Mouse (Mus musculus) thymus, postnatal 4 days (tissue): ENCODE results near the gene Dhdh.
"Not testable (repeated sequence)": the region's sequence is repeated elsewhere in the genome, so short reads cannot be mapped to it uniquely, and the experiment has no call there.

Source experiments
- DNase-seq: peaks from one replicate; pipeline ENCODE4 v3.0.0; 2021

The Dhdh gene

DNA sequence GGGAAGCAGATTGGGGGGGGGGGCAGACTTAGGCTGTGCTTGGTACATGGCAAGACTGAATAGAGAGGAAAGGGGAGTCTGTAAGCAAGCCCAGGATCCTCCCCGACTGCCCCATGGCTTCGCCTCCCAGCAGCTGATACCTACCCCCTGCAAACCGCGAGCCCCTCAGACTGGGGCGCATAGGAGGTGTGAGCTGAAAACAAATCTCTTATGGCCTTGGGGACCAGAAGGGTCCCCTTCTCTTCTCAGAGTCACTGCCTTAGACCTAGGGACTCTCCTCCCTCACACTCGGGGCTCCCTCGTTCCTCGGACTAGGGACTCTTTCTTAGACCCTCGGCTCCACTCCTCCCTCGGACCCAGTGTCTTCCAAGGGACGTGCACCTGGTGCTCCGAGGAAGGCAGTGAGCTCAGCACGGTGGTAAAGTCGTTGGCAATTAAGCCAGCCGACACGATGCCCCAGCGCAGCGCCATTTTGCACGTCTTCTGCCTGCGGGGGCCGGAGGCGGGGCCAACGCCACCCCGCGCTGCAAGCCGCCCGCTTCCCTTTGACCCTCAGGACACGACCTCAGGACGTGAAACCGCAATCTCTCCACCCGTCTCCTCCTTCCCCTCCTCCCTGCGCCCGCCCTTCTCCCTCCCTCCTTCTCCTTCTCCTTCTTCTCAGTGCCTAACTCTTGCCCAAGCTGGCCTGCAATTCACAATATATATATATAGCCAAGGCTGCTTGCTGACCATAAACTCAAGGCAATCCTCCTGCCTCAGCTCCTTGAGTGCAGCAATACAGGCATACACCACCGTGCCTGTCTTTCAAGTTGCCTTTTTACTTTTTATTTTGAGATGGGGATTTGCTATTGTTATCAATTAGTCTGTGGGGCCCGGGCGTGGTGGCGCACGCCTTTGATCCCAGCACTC lies at the start of gene Dhdh:
Dhdh (minus strand) TSS at position 513 of the 912 bp plus-strand sequence.
- DNase-seq, result peak; percentile 60

DNA sequence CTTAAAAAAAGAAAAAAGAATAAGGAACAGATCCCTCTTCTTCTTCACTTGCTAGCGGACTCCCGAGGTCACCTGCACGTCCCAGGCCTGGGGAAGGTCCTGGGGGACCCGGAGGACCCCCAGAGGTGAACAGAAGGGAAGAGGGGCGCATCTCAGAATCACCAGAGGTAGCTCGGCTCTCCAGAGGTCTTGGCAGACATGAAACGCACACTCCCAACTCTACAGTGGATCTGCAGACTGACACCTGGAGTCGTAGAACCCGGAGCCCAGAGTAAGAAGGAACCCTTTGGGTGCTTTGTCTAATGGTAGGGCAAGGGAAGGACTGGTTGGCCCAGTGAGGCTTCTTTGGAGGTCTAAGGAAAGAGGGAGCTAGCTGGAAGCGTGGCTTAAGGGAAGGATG lies 49.0 kb upstream of the Dhdh start:
- no peak for DNase-seq

DNA sequence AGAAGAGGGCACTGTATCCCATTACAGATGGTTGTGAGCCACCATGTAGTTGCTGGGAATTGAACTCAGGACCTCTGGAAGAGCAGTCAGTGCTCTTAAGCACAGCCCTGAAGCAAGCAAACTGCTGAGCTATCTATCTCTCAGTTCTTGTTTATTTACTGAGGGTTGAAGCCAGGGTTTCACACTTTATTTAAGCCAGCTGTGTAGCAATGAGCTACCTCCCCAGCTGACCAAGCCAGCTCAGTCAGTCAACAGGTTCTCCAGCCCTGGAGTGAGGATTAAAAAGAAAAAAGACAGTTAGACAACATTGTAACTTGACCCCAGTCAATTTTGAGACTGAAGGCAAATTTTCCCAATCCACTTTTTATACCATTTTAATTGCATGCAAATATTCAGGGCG lies 47.1 kb upstream of the Dhdh start:
- no peak for DNase-seq

DNA sequence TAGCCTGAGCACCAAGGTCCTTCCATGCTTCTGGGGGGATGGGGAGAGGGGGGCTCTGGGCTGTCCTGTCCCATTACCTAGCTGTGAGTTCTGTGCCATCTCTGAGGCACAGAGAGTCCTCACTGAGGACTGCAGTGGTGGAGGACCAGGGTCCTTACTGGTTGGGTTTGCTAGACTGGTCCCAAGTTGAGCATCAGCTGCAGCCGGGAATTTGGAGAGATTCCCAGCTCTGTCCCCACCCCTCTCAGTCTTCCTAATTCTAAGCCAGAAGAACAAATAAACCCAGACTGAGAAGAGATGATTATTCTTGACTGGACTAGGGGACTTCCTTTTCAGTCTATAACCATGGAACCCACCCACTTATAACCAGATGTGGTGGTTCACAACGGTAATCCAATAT lies 42.0 kb upstream of the Dhdh start:
- no peak for DNase-seq

DNA sequence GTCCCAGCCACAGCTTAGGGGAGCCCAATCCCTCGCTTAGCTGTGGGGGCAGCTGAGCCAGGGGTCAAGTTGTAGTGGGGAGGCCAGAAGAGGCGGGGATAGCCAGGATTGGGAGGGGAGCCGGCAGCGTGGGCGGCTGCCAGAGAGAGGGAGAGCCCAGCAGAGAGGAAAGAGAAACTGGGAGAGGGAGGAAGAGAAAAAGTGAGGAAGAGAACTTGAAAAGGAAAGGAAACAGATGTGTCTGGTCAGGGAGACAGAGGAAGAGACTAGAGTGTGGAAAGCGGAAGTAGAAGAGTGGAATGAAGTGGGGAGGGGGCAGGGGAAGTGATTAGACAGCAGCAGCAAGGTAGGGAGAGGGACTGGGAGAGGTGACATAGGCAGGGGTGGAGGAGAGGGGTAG lies 40.9 kb upstream of the Dhdh start:
- DNase-seq, result no peak

DNA sequence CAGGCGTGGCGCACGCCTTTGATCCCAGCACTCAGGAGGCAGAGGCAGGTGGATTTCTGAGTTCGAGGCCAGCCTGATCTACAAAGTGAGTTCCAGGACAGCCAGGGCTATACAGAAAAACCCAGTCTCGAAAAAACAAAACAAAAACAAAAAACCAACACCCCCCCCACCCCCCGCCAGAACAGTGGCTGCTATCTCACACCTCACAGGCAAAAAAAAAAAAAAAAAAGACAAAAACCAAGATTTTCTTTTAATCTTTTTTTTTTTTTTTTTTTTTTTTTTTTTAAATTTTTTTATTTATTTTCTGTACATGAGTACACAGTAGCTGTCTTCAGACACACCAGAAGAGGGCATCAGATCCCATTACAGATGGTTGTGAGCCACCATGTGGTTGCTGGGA lies 38.6 kb upstream of the Dhdh start:
- not testable (repeated sequence) for DNase-seq

DNA sequence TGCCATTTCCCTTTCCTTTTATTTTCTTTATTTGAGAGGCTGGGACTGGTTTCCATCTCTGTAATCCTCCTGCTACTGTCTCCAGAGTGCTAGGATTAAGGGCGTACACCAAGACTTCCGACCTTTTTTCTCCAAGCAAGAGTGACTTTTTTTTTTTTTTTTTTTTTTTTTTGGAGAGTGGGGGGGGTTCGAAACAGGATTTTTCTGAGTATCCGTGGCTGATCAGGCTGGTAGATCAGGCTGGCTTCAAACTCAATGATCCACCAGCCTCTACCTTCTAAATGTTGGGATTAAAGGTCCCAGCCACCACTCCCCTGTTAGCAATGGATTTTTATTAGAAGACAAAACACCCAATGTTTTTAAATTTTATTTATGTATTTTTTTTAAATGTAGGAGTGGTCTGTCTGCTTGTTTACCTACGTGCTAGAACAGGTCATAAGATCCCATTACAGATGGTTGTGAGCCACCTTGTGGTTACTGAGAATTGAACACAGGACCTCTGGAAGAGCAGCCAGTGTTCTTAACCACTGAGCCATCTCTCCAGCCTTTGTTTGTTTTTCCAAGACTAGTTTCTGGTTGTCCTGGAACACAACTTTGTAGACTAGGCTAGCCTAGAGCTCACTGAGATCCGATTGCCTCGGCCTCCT lies 38.0 kb upstream of the Dhdh start:
- DNase-seq, result no peak

DNA sequence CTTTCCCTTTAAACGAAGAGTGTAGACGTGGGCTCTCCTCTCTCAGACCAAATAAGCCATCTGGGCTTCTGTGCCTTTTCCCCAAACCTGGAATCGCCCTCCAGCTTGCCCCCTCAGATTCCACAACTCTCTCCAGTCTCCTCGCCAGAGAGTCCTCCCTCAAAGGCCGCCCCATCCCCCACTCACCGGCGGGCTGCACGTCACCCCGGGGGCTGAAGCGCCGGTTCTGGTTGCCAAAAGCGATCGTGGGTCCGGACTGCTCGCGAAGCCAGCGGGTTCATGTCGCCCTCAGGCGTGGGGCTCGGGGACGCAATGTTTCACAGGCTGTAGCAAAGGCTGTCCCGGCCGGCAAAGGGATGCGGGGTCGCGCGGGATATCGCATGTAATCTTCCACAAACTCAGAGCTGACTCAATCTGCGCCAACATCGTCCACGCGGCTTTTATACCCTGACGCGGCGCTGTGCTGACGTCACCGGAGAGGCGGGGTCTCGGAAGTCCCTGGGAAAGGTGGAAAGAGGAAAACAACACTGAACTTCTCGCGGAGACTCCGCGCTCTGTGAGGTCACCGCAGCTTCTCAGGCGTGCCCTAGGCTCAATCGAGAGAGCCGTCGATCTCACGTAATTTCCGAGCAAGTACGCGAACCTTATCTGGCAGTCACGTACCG lies 37.3 kb upstream of the Dhdh start, which contains the start of the genes Ppp1r15a and Plekha4:
Ppp1r15a (minus strand) TSS at position 460 of the 665 bp plus-strand sequence.
Plekha4 (plus strand) TSS at position 522 of the 665 bp plus-strand sequence.
- DNase-seq, result peak; percentile 95

DNA sequence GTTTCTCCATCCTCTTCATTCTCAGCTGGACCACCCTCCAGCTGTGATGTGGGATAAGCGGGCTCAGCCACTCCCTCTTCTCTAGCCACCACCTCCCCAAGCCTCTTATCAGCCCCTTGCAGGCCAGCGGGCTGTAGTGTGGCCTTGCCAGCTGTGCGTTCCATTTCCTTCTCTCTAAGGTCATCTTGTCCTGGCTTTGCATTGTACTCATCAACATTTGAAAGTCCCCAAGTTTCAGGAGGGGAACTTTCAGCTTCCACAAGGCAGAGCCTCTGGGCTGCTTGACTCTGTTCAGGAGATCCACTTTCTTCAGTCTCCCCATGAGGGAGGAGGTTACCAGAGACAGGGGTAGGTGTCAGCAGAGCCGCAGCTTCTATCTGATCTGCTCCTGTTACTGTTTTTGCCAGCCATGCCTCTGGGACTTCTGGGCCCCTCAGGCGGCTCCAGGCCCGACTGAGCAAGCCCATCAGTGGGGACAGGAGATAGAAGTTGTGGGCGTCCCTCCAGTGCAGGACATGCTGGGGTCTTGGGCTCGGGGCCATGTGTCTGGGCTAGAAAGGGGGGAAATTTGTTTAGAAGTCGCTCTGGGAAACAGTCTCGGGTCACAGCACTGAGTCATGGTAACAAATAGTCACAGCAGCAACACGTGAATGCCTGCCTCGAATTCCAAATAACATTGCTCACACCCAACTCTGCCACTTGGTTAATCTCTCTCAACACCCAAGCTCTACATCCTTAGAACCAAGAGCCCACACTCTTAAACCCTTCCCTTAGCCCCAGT lies 36.4 kb upstream of the Dhdh start:
- DNase-seq, result no peak

DNA sequence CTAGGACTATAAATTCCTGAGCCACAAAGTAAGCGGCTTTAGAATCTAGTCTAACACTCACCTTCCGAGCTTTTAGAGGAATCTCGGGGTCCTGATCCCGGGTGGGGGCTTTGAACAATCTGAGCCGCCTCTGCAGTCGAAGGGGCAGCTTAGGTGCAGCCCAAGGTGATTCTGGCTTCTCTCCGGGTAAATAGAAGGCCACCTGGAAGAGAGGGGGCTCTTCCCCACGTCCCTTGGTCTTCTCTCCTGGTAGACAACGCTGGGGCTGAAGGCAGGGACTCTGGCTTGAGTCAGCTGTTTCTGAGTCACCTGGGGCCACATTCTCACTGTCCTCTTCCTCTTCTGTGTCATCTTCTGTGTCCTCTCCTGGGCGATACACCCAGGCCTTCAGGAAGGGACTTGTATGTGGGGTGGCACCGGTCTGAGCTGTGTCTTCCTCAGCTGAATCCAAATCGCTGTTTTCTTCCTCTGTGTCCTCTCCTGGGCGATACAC lies 35.1 kb upstream of the Dhdh start:
- no peak for DNase-seq

DNA sequence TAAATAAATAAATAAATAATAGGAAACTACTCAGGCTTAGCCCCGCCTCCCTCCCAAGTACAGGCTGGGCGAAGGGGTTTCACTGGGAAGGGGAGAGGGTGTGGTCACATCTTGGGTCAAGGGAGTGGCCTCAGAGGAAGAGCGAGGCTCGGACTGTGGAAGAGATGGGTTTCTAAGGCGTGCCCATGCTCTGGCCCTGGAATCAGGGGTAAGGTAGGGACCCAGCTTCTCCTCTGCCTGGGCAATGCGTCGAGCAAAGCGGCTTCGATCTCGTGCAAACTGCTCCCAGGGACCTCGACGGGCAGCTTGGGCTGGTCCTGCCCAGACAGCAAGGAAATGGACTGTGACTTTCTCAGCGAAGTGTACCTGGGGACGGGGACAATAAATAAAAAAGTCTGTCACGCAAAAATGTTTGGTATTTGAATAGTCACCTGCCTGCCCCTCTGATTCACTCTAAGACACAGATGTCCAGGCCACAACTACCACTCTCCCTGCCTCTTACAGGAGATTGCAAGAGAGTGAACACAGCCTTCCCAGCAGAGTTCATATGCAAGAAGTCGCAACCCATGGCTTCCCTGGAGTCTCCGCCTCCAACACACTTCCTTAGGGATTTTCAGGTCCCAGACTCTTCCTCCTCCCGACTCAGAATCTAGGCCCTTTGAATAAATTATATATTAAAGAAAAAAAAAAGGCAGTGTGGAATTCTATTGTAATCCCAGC lies 34.5 kb upstream of the Dhdh start:
- no peak for DNase-seq

DNA sequence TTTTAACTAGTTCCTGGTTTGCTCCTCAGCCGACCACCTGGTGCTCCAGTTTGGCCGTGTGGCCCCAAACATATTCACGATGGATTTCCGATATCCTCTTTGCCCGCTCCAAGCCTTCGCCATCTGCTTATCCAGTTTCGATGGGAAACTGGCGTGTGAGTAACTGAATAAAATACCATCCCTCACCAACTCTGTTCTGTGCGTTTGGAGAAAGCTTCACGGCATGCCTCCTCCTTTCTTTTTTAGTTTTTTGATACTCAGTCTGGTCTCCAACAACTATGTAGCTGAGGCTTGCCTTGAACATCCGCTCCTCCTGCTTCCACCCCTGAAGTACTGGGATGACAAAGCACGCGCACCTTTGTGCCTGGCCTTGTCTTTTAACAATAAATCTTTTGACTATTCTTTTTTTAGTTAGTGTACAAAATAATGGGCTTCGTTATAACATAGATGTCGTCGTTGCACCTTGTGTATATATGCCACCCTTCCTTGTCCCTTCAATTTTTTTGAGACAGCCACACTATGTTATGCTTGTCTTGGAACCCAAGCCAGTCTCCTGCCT lies 33.7 kb upstream of the Dhdh start:
- no peak for DNase-seq

DNA sequence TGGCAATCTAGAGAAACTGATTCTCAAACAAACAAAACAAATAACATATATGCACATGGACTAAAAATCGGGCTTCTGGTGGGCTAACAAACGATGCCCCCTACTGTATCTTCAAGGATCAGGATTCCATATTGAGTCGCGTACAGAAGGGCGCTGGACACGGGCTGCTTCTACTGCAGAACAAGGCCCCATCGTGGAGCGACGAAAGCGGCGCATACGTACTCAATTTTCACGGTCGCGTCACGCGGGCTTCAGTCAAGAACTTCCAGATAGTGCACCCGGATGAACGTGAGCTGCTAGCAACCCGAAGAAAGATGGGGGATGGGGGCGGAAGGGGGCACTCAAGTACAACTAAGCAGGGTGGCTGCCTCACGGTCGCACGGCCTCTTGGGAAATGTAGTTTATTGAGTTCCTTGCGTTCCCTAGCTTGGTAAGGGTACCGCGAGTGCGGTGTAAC lies 33.2 kb upstream of the Dhdh start:
- peak; percentile 92 for DNase-seq

DNA sequence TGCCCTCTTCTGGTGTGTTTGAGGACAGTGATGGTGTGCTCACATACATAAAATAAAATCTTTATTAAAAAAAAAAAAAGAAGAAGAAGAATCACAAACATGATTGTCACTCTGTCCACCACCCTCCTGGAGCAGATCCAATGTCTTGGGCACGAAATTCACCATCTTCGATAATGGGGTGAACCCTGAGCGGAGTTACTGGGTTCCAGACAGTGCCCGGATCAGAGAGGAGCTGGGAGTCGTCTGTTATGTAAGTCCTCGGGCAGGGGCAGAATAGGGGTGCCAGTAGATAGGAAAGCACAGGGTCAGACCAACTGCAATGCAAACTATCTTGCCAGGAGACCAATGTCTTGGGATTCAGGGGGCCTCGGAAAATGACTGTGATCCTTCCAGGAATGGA lies 32.0 kb upstream of the Dhdh start:
- no peak for DNase-seq

DNA sequence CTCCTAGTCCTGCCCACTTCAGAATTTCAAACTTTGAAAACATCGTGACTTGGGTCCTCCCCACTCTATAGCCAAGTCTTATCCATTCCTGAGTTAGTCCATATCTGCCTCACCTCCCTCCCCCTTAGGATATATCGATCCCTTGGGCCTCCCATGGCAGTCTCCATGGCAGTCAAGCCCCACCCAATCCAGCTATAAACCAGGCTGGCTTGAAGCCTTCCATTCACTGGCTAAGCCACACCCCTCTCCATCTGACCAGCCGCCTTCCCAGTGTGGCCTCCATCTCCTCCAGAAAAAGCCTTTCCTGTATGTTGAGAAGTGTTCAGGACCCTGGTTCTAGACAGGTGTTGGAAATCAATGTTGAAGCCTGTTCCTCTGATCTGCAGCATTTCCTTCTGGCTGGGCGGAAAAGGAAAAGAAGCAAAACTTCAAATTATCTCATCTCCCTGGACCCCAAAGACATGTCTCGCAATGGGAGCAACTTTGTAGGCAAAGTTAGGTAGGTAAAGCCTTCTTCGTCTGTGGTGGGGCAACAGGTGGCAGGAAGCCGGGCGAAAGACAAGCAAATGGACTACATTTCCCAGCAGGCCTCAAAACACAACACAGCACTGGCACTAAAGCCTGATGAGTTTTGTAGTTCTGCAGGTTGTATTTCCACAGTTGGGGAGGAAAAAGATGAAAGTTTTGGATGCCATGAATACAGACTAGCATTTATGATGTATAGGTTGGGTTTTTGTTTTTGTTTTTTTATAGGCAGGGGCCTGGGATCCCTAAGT lies 30.9 kb upstream of the Dhdh start:
- peak; percentile 68 for DNase-seq

DNA sequence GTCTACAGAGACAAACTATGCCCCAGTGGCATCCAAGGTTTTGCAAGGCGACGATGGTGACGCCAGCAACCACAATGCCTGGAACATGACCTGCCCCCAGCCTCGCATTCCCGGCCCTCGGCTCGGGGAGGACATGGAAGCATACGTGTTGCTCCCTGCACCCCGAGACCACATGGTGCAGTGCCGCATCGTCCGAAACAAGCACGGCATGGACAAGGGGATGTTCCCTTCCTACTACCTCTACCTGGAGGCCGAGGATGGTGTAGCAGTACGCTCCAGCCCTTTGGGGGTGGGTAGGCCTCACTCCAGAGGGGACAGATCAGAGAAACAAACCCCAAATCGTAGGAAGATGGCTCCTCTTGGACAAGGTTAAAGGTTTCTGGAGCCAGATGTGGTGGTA lies 30.0 kb upstream of the Dhdh start:
- DNase-seq, result no peak

DNA sequence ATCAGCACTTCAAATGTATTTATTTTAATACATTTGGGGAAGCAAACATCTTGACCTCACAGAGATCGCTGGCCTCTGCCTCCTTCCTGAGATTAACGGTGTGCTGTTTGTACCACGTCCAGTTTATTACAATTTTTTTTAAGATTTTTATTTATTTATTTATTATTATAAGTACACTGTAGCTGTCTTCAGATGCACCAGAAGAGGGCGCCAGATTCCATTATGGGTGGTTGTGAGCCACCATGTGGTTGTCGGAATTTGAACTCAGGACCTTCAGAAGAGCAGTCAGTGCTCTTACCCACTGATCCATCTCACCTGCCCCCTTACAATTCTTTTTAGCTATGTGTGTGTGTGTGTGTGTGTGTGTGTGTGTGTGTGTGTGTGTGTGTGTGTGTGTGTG lies 28.2 kb upstream of the Dhdh start:
- DNase-seq, result not testable (repeated sequence)

DNA sequence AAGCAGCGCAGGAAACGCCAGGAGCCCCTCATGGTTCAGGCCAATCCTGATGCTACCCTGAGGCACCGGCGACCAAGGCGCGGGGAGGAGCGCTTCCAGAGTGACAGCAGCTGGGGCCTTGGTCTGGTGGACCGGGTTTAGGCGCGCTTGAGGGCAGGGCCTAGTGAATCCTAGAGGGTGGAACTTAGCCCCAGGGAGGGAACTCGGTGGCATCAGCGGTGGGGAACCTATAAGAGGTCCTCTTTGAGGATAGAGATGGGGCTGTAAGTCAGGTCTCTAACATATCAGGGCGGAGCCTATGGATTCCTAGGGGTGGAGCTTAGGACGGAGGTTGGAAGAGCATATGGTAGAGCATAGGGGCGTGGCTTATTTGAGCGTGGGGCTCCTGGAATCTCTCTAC lies 26.8 kb upstream of the Dhdh start:
- peak; percentile 43 for DNase-seq

DNA sequence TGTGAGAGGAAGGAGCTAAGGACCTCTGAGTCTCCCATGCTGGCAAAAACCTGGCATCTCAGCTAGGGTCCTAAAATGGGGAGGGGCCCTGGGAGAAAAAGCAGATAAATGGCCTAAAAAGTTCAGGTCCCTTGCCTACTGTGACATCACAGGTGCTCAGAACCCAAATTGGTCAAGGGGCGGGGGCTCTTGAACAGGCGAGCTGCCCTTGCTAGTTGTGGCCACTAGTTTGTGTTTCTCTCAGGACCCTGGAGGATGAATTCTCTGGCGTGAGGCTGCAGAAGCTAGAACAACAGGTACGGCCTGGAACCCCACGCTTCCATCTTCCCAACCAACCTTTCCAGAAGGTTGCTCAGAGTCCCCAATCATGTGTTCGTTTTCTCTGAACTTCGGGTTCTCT lies 25.8 kb upstream of the Dhdh start:
- DNase-seq, result no peak

DNA sequence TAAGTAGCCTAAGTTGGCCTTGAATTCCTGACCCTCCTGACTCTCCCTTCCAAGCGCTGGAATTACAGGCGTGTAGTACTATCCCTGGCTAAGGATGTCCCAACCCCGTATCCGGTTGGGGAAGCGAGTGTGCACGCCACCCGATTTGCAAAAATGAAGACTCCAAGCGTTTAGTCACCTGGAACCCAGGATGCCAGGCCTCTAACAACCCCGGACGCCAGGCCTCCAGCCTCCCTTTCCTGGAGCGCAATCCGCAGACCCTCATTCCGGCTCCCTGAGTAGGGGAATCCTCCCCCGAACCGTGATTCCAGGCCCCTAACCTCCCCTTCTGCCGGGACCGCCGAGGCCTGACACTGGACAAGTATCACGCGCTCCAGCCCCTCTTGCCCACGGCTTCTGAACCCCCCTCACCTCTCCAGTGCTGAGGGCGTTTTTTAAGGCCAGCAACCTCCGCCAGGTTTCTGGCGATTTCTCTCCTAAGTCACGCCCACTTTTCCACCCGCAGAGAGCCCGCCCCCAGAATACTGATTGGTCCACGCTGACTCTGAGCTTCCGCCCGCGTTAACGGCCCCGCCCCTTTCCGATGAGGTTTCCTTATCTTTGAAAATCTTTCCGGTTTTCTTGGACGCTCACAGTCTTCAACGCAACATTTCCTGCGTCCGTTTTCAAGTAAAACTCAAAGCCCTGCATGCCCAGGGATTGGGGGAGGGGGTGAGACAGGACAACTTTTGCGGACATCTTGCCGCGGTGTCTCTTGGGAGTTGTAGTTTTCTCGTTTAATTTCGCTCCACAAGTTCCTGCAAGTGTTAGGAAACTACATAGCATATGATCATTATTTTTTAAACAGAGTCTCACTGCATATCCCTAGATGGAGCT lies 21.5 kb upstream of the Dhdh start, which contains the start of gene Nucb1:
Nucb1 (minus strand) TSS at position 495 of the 876 bp plus-strand sequence.
- peak; percentile 94 for DNase-seq
